Mouse (Mus musculus) adrenal gland, postnatal 25 days (tissue): ENCODE data around the gene Cemip. TPM values are rescaled to one million over a fixed set of nuclear protein-coding genes. Genes with fewer than 3 reads are reported as not detected.

ENCODE experiments used
- DNase-seq: peaks from one replicate; pipeline ENCODE4 v3.0.0; 2021; ENCODE audit warnings: mixed read lengths
- total RNA-seq: library from RNA; stranded (reverse); gene quantifications from 2 replicates; pipeline ENCODE4 v1.2.3, GENCODE M21; 2021

The Cemip gene
- total RNA-seq, 1 experiment from 2014 or later, result 1.6 TPM

GRCm38 (mm10) chr7:84096501-84096900 lies 10.2 kb upstream of the Cemip start:
- peak; percentile 59 for DNase-seq

DNA sequence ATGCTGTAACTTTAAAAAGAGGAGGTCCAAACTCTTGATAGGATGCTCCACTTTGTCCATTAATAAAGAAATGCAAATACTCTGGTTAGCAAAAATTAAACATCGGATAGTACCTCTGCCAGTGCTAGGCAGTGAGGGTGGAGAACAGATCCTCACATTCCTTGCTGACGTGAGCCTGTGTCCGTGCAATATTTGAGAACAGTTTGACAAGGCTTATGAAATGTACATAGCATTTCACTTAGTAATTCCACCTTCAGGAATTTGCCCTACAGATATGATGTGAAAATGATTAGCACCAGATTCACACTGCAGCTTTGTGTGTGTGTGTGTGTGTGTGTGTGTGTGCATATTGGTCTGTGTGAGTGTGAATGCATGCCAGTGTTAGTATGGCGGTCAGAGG lies 4.5 kb upstream of the Cemip start:
- no peak for DNase-seq

DNA sequence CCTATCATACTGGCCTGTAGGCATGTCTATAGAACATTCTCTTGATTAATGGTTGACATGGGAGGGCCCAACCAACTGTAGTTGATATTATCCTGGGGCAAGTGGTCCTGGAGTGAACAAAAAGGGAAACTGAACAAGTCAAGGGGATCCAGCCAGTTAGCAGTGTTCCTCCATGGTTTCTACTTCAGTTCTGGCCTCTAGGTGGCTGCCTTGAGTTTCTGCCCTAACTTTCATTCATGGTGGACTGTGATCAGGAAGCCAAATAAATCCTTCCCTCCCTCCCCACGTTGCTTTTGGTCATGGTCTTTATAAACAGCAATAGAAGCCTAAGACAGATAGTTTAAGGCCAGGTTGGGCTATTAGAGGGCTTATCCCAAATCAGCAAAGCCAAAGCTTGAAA lies 3.5 kb upstream of the Cemip start:
- DNase-seq, result no peak

DNA sequence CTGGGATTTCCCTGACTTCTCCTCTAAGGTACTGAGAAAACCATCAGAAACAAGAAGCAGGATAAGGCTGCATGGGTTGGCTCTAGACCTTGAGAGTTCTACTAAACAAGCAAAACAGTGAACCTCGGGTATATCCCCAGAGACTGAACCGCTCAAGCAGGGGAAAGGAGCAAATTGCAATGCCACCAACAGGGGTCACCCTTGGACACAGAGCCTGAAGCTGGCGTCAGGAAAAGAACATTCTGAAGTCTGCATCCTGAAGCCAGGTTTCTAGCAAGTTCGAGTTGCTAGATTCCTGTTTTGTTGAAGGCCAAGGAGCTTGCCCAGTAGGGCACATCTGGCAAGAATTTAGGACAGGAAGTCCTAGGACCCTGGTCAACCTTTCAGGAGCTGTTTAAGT lies 2.7 kb upstream of the Cemip start:
- peak; percentile 75 for DNase-seq

DNA sequence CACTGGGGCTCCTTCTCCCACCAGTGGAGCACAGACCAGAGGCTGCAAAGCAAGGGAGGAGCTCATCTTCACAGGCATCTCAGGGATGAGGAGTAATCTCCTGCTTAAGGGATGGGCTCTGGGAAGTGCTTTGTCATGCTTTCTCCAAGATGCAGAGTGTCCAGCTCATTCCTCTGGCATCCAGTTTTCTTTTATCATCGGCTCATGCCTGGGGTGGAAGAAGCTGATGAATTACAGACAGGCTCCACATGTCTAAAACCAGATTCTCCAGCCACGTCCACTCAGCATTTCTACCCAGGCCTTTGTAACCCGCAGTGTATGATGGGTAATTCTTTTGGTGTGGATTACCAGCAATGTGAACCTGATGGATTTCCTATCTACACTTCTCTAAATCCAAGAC lies 1.9 kb upstream of the Cemip start:
- no peak for DNase-seq

DNA sequence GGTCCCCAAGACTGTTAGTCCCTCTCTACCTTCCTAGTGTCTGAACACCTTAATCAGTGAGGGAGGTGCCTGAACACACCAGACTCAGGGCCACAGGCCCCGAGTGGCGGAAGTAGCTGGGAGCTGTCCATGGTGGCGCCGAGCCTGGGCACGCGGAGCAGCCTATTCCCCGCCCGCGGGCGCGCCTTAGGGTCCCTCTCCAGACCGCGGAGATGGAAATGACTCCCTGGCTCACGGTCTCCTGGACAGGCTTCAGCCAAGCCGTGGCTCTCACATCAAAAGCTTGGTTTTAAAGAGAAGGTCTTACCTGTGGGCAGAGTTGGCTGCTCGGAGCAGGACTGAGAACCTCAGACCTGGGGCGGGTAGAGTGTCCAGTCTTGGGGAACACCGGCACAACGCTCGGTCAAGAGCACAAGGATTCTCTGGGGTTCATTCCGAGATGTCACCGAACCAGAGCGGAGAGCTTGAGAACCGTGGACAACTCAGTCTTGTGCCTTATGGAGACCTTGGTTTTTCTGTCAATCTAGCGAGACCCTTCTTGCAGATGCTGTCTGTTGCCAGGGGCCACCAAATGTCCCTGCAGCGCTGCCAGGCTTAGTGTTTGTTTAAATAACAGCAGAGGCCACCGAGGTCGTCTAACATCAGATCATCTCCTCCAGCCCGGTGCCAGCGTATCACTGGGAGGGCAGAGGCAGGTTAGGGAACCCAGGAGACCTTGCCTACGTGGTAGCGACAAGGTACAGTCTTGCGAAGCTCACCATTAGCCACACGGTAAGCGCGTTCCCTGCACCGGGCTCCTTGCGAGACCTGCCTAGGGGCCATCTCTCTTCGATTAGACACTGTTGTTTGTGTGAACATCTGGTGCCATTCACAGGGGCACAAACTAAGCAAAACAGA lies 1.0 kb downstream of the Cemip start:
- DNase-seq, result peak; percentile 79

- DNase-seq, result no peak
These were observed 8.9 kb downstream of the Cemip start for GRCm38 (mm10) chr7:84077257-84078013.

GRCm38 (mm10) chr7:84074266-84074665 lies 12.0 kb downstream of the Cemip start:
- no peak for DNase-seq

- DNase-seq, result no peak
These were observed 12.4 kb downstream of the Cemip start for GRCm38 (mm10) chr7:84073856-84074255.

DNA sequence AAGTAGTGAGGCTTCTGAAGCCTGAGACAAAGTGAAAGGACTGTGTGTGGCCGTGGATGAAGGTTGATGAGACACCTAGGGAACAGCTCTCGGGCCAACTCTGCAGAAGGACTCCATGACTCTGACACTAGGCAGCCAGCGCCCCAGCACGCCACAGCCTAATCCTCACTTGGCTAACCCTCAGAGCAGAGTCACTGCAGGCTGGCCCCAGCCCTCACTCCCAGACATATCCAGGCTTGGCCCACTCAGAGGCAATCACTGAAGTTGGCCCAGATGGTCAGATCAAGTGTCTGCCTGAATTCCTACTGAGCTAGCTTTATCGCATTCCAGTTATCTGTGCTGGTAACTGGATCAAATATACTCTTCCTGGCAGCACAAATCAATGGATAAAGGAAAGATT lies 17.4 kb downstream of the Cemip start:
- no peak for DNase-seq

DNA sequence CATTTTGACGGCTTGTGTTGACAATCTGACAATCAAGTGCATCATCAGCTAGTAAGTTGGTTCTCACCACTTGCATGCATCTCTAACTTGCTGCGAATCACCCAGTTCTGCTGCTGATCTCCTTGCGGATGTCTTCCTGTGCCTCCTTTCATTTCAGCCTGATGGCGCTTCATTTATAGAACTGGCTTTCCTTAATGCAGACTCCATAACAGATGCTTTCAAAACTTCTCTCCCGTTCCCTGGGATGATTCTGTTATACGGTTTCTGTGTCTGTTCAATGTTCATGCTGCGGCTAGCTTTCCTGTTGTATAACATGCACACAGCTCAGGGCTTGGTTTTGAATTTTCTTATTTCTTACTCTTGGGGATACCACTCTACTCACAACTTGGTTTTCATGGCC lies 26.5 kb downstream of the Cemip start:
- no peak for DNase-seq

DNA sequence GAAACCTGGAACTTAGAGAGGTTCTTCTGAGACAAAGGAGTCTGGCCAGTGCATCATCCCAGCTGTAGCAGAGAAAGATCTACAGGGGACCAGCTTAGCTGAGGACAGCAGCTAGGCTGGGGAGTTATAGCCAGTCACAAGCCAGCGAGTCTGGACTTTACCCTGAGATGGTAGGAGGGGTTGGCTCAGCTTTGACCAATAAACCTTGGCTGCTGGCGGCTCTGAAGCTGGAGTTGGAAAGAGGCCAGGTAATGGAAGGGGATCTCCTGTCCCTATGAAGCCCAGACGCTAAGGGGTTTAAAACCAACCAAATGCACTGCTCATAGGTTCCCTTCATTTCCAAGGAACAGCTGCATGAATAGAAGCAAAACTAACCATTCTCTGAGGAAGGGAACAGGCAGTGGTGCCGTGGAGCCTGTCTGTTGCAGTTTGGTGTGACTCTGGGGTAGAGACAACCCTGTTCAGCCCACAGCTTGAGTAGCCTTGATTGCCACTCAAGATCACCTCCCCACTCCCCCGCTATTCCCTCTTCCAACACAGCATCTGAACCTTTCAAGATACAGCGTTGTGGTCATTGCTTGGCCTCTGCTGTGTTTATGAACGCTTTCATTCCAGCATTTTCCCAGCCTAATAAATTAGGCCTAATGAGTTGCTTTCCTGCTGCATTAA lies 30.2 kb downstream of the Cemip start:
- no peak for DNase-seq

GRCm38 (mm10) chr7:84053856-84054255 lies 32.4 kb downstream of the Cemip start:
- no peak for DNase-seq

- DNase-seq, result no peak
These were observed 34.9 kb downstream of the Cemip start for GRCm38 (mm10) chr7:84051423-84051822.

DNA sequence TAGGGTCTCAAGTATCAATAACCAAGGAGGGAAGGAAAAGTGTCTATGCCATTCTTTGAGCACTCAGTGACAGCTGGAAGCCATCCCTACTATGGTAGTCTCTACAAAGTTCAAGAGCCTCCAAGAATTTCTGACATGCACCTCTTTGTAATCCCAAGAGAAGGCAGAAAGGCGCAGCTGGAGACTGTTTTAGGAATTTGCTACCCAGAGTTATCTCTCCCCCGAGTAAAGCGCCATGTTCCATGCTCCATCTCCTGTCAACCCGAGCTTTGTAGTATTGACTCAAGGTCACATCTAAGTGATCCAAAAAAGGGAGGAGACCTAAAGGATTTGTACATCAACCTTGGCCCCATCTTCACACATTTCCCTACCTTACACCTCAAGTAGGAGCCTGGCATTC lies 40.8 kb downstream of the Cemip start:
- no peak for DNase-seq

- no peak for DNase-seq
These were observed 41.6 kb downstream of the Cemip start for GRCm38 (mm10) chr7:84044581-84045290.

GRCm38 (mm10) chr7:84042726-84043125 lies 43.6 kb downstream of the Cemip start:
- no peak for DNase-seq

GRCm38 (mm10) chr7:84039856-84040522 lies 46.3 kb downstream of the Cemip start:
- no peak for DNase-seq

DNA sequence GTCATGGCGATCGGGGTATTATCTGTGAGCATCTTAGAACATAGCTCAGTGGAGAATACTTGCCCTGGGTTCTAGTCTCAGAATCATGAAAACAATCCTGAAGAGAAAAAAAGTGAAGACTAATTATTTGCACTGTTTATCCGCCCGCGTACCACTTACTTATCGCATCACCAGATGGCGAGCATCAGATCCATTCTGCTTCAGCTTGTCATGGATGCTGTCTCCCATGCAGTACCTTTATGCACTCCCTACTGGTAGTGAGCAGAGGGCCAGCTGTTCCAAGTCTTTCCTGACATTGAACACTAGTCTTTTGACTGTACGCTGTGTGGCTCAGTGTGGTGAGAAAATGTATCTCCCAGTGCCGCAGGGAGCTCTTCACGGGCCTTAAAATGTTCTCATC lies 47.7 kb downstream of the Cemip start:
- DNase-seq, result no peak

- DNase-seq, result no peak
These were observed 53.5 kb downstream of the Cemip start for GRCm38 (mm10) chr7:84032831-84033230.

DNA sequence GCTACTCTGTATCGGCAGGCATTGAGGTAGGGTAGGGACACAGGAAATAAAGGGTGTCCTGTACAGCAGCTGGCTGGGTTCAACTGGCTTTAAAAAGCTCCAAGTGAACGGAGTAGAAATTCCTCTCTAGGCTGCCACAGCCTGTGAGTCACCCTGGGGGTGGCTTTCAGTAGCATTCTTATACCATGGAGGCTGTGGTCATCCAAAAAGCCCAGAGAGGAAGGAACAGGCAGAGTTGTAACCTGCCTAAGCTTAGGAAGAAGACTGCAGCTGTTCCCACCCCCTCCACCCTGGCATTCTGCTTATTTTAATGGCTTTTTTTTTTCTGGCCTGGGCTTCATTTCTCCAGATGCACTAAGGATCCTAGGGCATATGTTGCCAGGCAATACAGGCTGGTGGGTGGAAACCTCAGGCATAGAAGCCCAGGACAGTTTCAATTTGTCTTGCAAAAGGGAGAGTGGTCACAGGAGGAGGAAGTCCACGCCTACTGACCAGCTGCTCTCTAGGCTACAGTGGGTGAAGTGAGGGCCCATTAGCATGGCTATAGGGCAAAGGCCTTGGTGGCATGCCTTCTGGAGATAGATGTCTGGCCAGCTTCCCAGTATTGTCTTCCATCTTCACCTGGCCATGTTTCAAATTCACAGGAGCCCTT lies 57.1 kb downstream of the Cemip start:
- no peak for DNase-seq
